Mouse (Mus musculus) hindbrain, postnatal 0 days (tissue): ENCODE measurements around the gene Colq. TPM values are rescaled to one million over a fixed set of nuclear protein-coding genes. Genes with fewer than 3 reads are reported as not detected.

Experiments
- ATAC-seq: fragments of 200-750 bp; cut with Nextera tagmentation; 2 replicates; pipeline ENCODE4 v1.8.0; 2017; ENCODE audit warnings: mild to moderate bottlenecking, moderate TSS enrichment, moderate library complexity
- DNase-seq: peaks from one replicate; pipeline ENCODE4 v3.0.0-alpha.2; 2015; ENCODE audit warnings: low spot score
- H3K27ac ChIP-seq: fragments of 300-500 bp; sonication (generic); 2 replicates; pipeline ENCODE4 v1.5.1; 2014; ENCODE audit warnings: mild to moderate bottlenecking
- H3K27me3 ChIP-seq: fragments of 300-500 bp; sonication (generic); 2 replicates; pipeline ENCODE4 v1.6.1; 2014; ENCODE audit warnings: low read length, mixed read lengths; ENCODE audit not compliant: insufficient read depth
- H3K36me3 ChIP-seq: fragments of 300-500 bp; sonication (generic); 2 replicates; pipeline ENCODE4 v1.6.1; 2014; ENCODE audit warnings: low read length, mixed read lengths; ENCODE audit not compliant: insufficient read depth
- H3K4me1 ChIP-seq: fragments of 300-500 bp; sonication (generic); 2 replicates; pipeline ENCODE4 v1.6.1; 2014; ENCODE audit warnings: antibody characterized with exemption, low read length, mixed read lengths; ENCODE audit not compliant: insufficient read depth
- H3K4me2 ChIP-seq: fragments of 300-500 bp; sonication (generic); 2 replicates; pipeline ENCODE4 v1.6.1; 2014; ENCODE audit warnings: low read depth, mild to moderate bottlenecking, low read length, moderate library complexity, mixed read lengths
- H3K4me3 ChIP-seq: fragments of 300-500 bp; sonication (generic); 2 replicates; pipeline ENCODE4 v1.5.1; 2014; ENCODE audit warnings: low read length
- H3K9ac ChIP-seq: fragments of 300-500 bp; sonication (generic); replicated peaks from 2 replicates; pipeline ENCODE4 v1.6.1; 2014; ENCODE audit warnings: mild to moderate bottlenecking, low read length, moderate library complexity, mixed read lengths
- H3K9me3 ChIP-seq: fragments of 300-500 bp; sonication (generic); 2 replicates; pipeline ENCODE4 v1.6.1; 2016; ENCODE audit warnings: low read length, mixed read lengths
- CTCF ChIP-seq: IDR thresholded peaks from 2 replicates; pipeline ENCODE4 v1.5.1; 2016; ENCODE audit warnings: antibody characterized with exemption, control low read depth, low read depth
- WGBS: fragments of 180-500 bp; shearing (Covaris S2); extraction: QIAGEN DNeasy Blood & Tissue Kit; methylation state at CpG from one replicate; pipeline ENCODE4 v1.1.7; 2014; 5-methylcytosine and 5-hydroxymethylcytosine counted together
- polyA plus RNA-seq: library from polyadenylated mRNA; unstranded; fragments of >200 nt; fragmentation: Nextera tagmentation; extraction: Ambion mirVana; gene quantifications from 2 replicates; pipeline ENCODE4 v1.2.1, GENCODE M21; 2015
- total RNA-seq: library from RNA; depleted of rRNA; stranded (reverse); fragments of >200 nt; gene quantifications from 2 replicates; pipeline ENCODE4 v1.2.3, GENCODE M21; 2014

The Colq gene
- total and polyA plus RNA-seq, 2 experiments from 2014 or later: 0.63 to 0.80 TPM

GRCm38 (mm10) chr14:31569151-31569631, 22.0 kb downstream of the Colq start:
- Histone ChIP-seq H3K9ac (no peak overlapping the region), H3K4me2 (no peak overlapping the region), H3K27ac (no peak overlapping the region), H3K36me3 (no peaks in the 10 kb centered on the region), H3K4me3 (no peak overlapping the region), H3K9me3 (no peaks in the 10 kb centered on the region), H3K27me3 (no peaks in the 10 kb centered on the region), H3K4me1 (0 out of 2 replicates have a peak, but pooled peaks cover 4% of the 10 kb centered on the region)
- 31% methylated on average over 7 of the region's 7 CpGs for WGBS
- peak; percentile 58 for ATAC-seq
- no peak for TF ChIP-seq CTCF
- peak; percentile 71 for DNase-seq

DNA sequence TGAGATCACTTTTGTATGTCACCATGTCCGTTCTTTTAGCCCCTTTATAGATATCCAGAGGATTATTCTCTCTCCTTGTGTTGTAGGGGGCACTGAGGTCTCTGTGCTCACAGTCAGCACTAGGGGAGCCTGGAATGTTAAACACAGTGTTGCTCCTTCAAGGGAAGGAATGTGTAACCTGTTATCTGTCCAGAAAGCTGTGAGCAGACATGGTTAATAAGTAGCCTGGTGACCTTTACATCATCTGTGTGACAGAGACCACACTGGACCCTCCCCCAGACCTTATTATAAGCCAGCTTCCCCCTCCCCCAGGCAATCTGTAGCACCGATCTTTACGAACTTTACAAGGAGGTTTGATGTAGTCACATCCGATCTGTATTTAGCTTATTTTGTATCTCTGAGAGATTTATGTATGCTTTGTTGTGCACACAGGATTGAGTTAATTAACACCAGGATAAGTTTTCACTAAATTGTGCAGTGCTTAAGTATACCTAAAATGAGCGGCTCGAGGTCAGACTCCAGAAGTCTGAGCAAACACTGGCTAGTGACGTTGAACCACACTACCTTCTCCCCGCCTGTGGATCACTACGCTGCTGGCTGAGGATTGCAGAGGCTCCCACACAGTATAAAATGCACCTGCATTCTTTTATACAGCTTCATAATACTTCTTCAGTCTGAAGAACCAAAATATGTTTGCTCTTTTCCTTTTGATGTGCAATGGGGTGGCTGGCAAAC, 25.5 kb downstream of the Colq start:
- ATAC-seq: no peak
- H3K27me3 ChIP-seq: no peaks in the 10 kb centered on the region
- no peaks in the 10 kb centered on the region for H3K9me3 ChIP-seq
- no peak for DNase-seq
- H3K27ac ChIP-seq: no peak overlapping the region
- H3K36me3 ChIP-seq: no peaks in the 10 kb centered on the region
- H3K9ac ChIP-seq: no peak overlapping the region
- 0 out of 2 replicates have a peak, but pooled peaks cover 4% of the 10 kb centered on the region for H3K4me1 ChIP-seq
- H3K4me2 ChIP-seq: no peak overlapping the region
- WGBS: 87% methylated on average over 9 of the region's 9 CpGs
- no peak for TF ChIP-seq CTCF
- no peak overlapping the region for H3K4me3 ChIP-seq

DNA sequence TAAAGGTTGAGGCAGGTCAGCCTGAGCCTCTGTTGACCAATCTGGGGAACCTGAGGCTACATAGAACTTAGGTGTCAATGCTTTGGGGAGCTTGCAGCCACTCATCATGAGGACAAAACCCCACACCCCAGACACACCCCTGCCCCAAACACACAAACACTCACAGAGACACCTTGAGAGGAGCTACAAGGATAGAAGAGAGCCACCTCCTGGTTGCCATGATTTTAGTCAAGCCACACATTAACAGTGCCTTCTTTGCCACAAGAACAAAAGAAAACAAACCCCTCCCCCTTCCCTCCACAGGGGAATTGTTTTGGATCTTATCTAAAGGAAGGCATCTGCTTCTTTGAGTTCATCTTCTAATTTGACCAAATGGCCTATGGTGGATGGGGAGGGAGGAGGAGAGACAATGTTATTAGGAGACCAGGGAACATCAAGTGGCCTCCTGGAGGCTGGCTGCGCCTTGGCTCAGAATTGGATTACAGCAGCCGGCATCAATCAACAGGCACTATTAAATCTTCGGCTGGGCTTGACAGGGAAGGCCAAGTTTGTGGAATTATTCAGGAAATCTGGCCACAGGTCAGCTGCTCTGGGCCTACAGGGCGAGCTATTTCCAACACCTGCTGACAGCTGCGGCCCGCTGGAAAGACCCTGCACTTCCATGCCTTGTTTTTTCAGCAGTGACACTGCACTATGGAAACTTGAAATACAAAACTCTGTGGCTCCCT, 26.5 kb downstream of the Colq start:
- Histone ChIP-seq H3K27ac (no peak overlapping the region), H3K4me1 (0 out of 2 replicates have a peak, but pooled peaks cover 4% of the 10 kb centered on the region), H3K9me3 (no peaks in the 10 kb centered on the region), H3K4me2 (no peak overlapping the region), H3K9ac (no peak overlapping the region), H3K4me3 (no peak overlapping the region), H3K27me3 (no peaks in the 10 kb centered on the region), H3K36me3 (no peaks in the 10 kb centered on the region)
- DNase-seq (peak; percentile 11), ATAC-seq (no peak)
- 27% methylated on average over 6 of the region's 6 CpGs for WGBS
- no peak for TF ChIP-seq CTCF

GRCm38 (mm10) chr14:31560886-31561285, 30.3 kb downstream of the Colq start:
- no peak for ATAC-seq
- WGBS: 34% methylated on average over 5 of the region's 5 CpGs
- TF ChIP-seq CTCF: no peak
- no peaks in the 10 kb centered on the region for H3K4me1 ChIP-seq
- H3K27ac ChIP-seq: no peak overlapping the region
- DNase-seq: peak; percentile 49
- no peak overlapping the region for H3K4me3 ChIP-seq
- no peaks in the 10 kb centered on the region for H3K36me3 ChIP-seq
- H3K27me3 ChIP-seq: no peaks in the 10 kb centered on the region
- no peak overlapping the region for H3K9ac ChIP-seq
- no peaks in the 10 kb centered on the region for H3K9me3 ChIP-seq
- H3K4me2 ChIP-seq: no peak overlapping the region

DNA sequence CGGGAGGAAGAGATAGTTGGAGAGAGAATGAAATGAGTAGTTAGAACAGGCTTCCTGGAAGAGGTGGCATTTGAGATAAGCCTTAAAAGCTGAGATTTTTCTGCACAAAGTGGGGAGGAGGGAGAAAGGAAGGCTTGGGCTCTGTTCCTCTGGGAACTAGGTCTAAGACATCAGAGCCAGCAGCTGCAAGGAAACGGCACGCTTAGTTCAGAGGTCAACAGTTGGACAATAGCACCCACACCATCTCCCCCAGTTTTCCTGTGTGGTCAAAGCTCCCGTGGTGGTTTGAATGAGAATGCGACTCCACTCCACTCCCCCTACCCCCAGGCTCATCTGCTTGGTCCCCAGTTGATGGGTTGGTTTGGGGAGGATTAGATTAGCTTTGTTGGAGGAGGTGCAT, 31.9 kb downstream of the Colq start:
- no peak for TF ChIP-seq CTCF
- H3K4me3 ChIP-seq: no peak overlapping the region
- no peaks in the 10 kb centered on the region for H3K9me3 ChIP-seq
- DNase-seq: no peak
- no peaks in the 10 kb centered on the region for H3K4me1 ChIP-seq
- 41% methylated on average over 5 of the region's 5 CpGs for WGBS
- no peak overlapping the region for H3K27ac ChIP-seq
- no peak overlapping the region for H3K4me2 ChIP-seq
- no peaks in the 10 kb centered on the region for H3K27me3 ChIP-seq
- ATAC-seq: no peak
- no peak overlapping the region for H3K9ac ChIP-seq
- H3K36me3 ChIP-seq: no peaks in the 10 kb centered on the region

DNA sequence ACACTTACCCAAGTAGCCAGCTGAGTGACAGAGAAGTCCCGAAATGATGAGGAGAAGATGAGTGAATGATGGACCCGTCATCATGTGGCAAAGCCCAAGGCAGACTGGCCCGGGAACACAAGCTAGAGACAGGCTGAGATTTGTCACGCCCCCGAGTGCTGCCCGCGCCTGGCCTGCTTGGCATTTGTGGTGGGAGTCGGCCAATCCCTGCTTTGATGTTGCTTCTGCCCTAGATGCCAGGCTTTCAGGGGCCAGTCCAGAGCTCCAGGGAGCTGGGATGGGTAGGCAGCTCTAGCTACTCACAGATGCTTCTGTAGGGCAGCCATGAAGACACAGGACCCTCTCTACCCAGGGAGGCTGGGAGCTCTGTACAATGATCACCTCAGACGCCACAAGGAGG, 33.4 kb downstream of the Colq start:
- Histone ChIP-seq H3K9me3 (no peaks in the 10 kb centered on the region), H3K9ac (no peak overlapping the region), H3K27me3 (no peaks in the 10 kb centered on the region), H3K4me2 (no peak overlapping the region), H3K4me3 (no peak overlapping the region), H3K36me3 (no peaks in the 10 kb centered on the region), H3K4me1 (no peaks in the 10 kb centered on the region), H3K27ac (no peak overlapping the region)
- 0 out of 2 replicates have a peak, but pooled peaks have one; percentile 12 for ATAC-seq
- DNase-seq: peak; percentile 16
- no peak for TF ChIP-seq CTCF
- 38% methylated on average over 9 of the region's 9 CpGs for WGBS
